ENCODE assay signal across 14 mouse cellular contexts in the genomic region with DNA sequence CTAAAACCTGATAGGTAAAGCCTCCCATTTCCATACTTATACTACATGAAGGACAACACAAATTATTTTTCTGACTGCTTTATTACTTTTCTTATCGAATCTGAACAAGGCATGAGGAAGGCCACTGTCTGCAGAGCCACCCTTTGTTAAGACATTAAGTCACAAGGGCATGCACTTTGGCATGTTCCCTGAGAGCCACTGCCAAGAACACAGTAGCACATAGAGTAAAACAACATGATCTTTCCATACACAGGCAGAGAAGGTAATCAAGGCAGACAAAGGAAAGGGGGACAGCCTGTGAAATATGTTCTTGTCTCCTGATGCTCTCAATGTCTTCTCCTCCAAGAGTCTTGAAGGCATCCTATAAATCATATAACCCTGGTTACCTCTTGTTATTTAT. TPM values are rescaled to one million over a fixed set of nuclear protein-coding genes. Genes with fewer than 3 reads are reported as not detected.
A peak's percentile ranks its signal among the peaks of the same experiment; 100 is the strongest.
DNase-seq lines count a peak whose midpoint lies in the region.
"Had no signal": no experiment of that assay in that cellular context is flagged by ENCODE, and none has a peak within 500 bp of the region (broad histone marks: within the 10 kb centered on the region; RNA-seq: fewer than 3 reads in every experiment).

No protein-coding gene starts in this region.

- DNase-seq in adrenal gland, adult 2 months = peak; percentile 23
- no peak for DNase-seq in adrenal gland, postnatal 4 days (ENCODE audit: low spot score in 2 of 2)
- peak; percentile 48 to 53 for DNase-seq in heart, adult 18-20 months
- DNase-seq in heart, postnatal 25 days (ENCODE audit: low spot score) = no peak
- DNase-seq in kidney, postnatal 14 days = peak; percentile 19
- no peak for DNase-seq in kidney, adult 11 months
- DNase-seq in adrenal gland, postnatal 36 days = peak; percentile 17 to 38
- DNase-seq in right cerebral cortex, postnatal 4 days = no peak
- DNase-seq: cerebellum, adult 18-20 months; cerebellum, postnatal 14 days; embryo, embryonic 11 days; gastrocnemius, postnatal 36 days; kidney, adult 8-10 months had no signal

- intact Hi-C loops in heart, postnatal 25 days (cut with DNase I) = no loop called here

RNA-seq across cellular contexts. Expression of a gene that starts 30.7 kb away (rescaled TPM):
- 10 to 100 TPM; 14.7 to 19.2 TPM for total RNA-seq in adrenal gland, adult 2 months (2021)
- 14.9 and 16.0 TPM in 2 replicates for polyA plus RNA-seq in adrenal gland, adult 2 months (2012; rRNA removed)
- 10 to 100 TPM; 24.7 to 30.2 TPM for total RNA-seq in adrenal gland, postnatal 4 days (2021)
- 10 to 100 TPM in 1 of 2 experiments, 1 to 10 TPM in 1; 7.7 to 14.7 TPM for total RNA-seq in heart, adult 18-20 months (2021)
- total RNA-seq in heart, postnatal 25 days (2021) = 10 to 100 TPM in 1 of 2 experiments, 1 to 10 TPM in 1; 7.0 to 14.0 TPM
- 10 to 100 TPM; 19.3 TPM for total RNA-seq in adrenal gland, postnatal 36 days (2021)

RNA-seq across cellular contexts. Expression of a gene that starts 43.5 kb away (rescaled TPM):
- 1 to 10 TPM; 3.5 to 6.5 TPM for total RNA-seq in adrenal gland, adult 2 months (2021)
- 2.0 and 2.4 TPM in 2 replicates for polyA plus RNA-seq in adrenal gland, adult 2 months (2012; rRNA removed)
- 10 to 100 TPM; 10.9 to 14.2 TPM for total RNA-seq in adrenal gland, postnatal 4 days (2021)
- 10 to 100 TPM in 1 of 2 experiments, 1 to 10 TPM in 1; 9.4 to 10.4 TPM for total RNA-seq in heart, adult 18-20 months (2021)
- total RNA-seq in heart, postnatal 25 days (2021) = 10 to 100 TPM in 1 of 2 experiments, 1 to 10 TPM in 1; 9.7 to 12.0 TPM
- total RNA-seq in adrenal gland, postnatal 36 days (2021) = 1 to 10 TPM; 4.3 to 4.8 TPM
- polyA plus RNA-seq: erythroblast, embryonic 14.5 days had no signal

Comparison
In these comparisons a context has a peak if more than half of its experiments do, and no peak if none do; other contexts are left out.
1. DNase-seq: peak in adrenal gland, adult 2 months (single experiment), heart, adult 18-20 months (2 of 2), kidney, postnatal 14 days (single experiment) and adrenal gland, postnatal 36 days (2 of 2); none in adrenal gland, postnatal 4 days (0 of 2), heart, postnatal 25 days (single experiment), kidney, adult 11 months (single experiment) and right cerebral cortex, postnatal 4 days (single experiment).